Mouse (Mus musculus): ENCODE data around the gene Gm20721. TPM values are rescaled to one million over a fixed set of nuclear protein-coding genes. Genes with fewer than 3 reads are reported as not detected.

Gene Gm20721
- polyA plus RNA-seq, 1 experiment from 2014 or later: 8.6 TPM

DNA sequence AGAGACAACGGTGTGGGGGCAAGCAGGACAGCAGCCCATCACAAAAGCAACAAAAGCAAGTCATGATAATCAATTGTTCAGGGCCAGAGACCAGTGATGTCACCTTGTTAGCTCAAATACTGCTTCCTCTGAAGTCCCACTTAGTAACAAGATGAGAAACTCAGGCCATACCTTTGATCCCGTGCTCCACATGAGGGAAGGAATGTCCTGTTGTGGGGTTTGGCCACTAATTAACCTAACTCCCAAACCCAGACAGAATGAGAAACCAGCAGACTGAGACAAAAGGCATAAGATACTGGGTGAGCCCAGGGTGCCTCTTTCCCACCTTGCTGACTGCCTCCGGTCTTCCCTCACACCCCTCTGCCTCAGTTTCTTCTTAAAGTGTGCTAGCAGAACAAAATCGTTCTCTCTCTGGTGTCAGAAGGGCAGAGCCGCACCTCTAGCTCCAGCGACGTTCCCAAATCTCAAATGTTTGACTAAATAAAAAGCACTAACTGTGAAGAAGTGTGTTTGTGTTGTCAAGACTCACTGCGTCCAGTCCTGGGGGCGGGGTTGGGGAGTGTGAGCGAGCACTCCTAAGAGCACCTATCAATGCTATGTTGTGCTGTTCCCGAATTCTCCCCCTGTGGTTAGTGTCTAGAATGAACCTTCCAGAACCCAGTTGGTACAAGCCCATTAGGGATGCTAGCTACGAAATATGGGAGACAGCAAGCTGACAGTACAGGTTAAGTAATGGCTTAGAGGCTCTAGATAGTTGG, 57.7 kb downstream of the Gm20721 start:
- no peak overlapping the region for H3K27ac ChIP-seq (ENCODE audit: low read depth, low read length)
- no peak for ATAC-seq (replicated peaks; ENCODE audit: insufficient number of reproducible peaks, low FRiP score, low TSS enrichment)
- 54% methylated on average over 12 of the region's 12 CpGs for WGBS (ENCODE audit: insufficient replicate concordance)
- H3K27me3 ChIP-seq (ENCODE audit: control insufficient read depth, insufficient read depth, low read length): peaks cover 38% of the 10 kb centered on the region
- no peak overlapping the region for H3K9ac ChIP-seq (ENCODE audit: low read depth, low read length)
- no peaks in the 10 kb centered on the region; the same call in 1 of the 2 replicates for H3K9me3 ChIP-seq (replicated peaks; ENCODE audit: control insufficient read depth, low read length)
- no peak overlapping the region for H3K4me3 ChIP-seq (ENCODE audit: low read depth, low read length)
- no peak overlapping the region for H3K4me2 ChIP-seq
- H3K36me3 ChIP-seq (ENCODE audit: control insufficient read depth, insufficient read depth, low read length): peaks cover 34% of the 10 kb centered on the region
- peaks cover 16% of the 10 kb centered on the region for H3K4me1 ChIP-seq (ENCODE audit: control insufficient read depth, insufficient read depth, low read length)

DNA sequence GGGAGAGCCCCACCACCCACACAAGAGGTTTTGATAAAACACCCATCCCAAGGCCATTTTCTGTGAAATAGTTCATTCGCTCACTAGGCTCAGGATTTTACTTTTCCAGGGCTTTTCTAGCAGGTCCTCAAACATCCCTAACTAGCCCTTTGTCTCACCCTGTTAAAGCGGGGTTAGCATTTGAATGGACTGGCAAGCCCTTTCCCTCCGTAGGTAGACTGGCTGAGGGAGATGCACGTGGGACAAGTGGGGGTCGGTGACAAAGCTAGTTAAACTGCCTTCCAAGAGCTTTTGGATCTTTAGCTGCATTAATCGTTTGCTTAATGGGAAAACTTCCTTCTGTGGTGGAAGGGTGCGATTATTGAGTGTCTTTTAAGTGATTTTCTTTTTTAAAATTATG, 58.6 kb downstream of the Gm20721 start:
- no peak overlapping the region for H3K9ac ChIP-seq (ENCODE audit: low read depth, low read length)
- H3K4me2 ChIP-seq: no peak overlapping the region
- H3K27me3 ChIP-seq (ENCODE audit: control insufficient read depth, insufficient read depth, low read length): peaks cover 38% of the 10 kb centered on the region
- peaks cover 32% of the 10 kb centered on the region for H3K36me3 ChIP-seq (ENCODE audit: control insufficient read depth, insufficient read depth, low read length)
- H3K4me3 ChIP-seq (ENCODE audit: low read depth, low read length): no peak overlapping the region
- 41% methylated on average over 7 of the region's 7 CpGs for WGBS (ENCODE audit: insufficient replicate concordance)
- peaks cover 10% of the 10 kb centered on the region for H3K4me1 ChIP-seq (ENCODE audit: control insufficient read depth, insufficient read depth, low read length)
- H3K9me3 ChIP-seq (replicated peaks; ENCODE audit: control insufficient read depth, low read length): no peaks in the 10 kb centered on the region; the same call in 1 of the 2 replicates
- no peak for ATAC-seq (replicated peaks; ENCODE audit: insufficient number of reproducible peaks, low FRiP score, low TSS enrichment)
- H3K27ac ChIP-seq (ENCODE audit: low read depth, low read length): no peak overlapping the region

DNA sequence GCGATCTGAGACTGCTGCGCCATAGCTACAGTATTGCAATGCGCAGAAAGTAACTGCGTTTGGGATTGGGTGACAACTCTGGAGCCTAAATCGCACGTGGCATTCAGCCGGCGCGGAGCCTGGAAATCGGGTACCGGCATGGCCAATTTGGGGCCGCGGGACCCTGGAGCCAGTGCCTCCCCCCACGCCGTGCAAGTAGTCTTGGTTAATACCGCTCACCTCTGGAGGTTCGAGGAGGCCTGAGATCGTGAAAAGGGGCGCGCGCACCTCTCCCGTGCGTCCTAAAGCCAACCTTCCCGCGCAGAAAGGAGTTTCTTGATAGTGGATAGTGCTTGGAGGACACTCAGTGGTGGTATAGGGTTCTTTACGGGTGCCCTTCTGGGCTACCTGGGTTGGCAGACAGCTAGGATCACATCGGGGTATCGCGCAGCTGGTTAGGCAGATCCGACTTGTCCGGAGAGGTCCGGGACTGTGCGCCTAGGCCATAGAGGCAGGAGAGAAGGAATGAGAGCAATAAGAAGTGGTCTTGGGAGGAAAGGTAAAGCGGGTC, 60.5 kb downstream of the Gm20721 start:
- Histone ChIP-seq H3K4me2 (no peak overlapping the region), H3K9me3 (replicated peaks; ENCODE audit: control insufficient read depth, low read length) (no peaks in the 10 kb centered on the region; the same call in 1 of the 2 replicates), H3K27ac (ENCODE audit: low read depth, low read length) (no peak overlapping the region), H3K4me3 (ENCODE audit: low read depth, low read length) (no peak overlapping the region), H3K9ac (ENCODE audit: low read depth, low read length) (no peak overlapping the region), H3K27me3 (ENCODE audit: control insufficient read depth, insufficient read depth, low read length) (peaks cover 40% of the 10 kb centered on the region), H3K36me3 (ENCODE audit: control insufficient read depth, insufficient read depth, low read length) (peaks cover 31% of the 10 kb centered on the region), H3K4me1 (ENCODE audit: control insufficient read depth, insufficient read depth, low read length) (no peaks in the 10 kb centered on the region)
- WGBS (ENCODE audit: insufficient replicate concordance): 58% methylated on average over 34 of the region's 34 CpGs
- ATAC-seq (replicated peaks; ENCODE audit: insufficient number of reproducible peaks, low FRiP score, low TSS enrichment): no peak

DNA sequence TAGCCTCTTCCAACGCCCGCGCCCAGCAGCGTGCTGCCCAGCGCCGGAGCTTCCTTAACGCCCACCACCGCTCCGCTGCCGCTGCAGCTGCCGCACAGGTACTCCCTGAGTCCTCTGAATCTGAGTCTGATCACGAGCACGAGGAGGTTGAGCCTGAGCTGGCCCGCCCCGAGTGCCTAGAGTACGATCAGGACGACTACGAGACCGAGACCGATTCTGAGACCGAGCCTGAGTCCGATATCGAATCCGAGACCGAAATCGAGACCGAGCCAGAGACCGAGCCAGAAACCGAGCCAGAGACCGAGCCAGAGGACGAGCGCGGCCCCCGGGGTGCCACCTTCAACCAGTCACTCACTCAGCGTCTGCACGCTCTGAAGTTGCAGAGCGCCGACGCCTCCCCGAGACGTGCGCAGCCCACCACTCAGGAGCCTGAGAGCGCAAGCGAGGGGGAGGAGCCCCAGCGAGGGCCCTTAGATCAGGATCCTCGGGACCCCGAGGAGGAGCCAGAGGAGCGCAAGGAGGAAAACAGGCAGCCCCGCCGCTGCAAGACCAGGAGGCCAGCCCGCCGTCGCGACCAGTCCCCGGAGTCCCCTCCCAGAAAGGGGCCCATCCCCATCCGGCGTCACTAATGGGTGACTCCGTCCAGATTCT, 61.6 kb downstream of the Gm20721 start:
- Histone ChIP-seq H3K27ac (ENCODE audit: low read depth, low read length) (no peak overlapping the region), H3K27me3 (ENCODE audit: control insufficient read depth, insufficient read depth, low read length) (peaks cover 40% of the 10 kb centered on the region), H3K9ac (ENCODE audit: low read depth, low read length) (no peak overlapping the region), H3K4me1 (ENCODE audit: control insufficient read depth, insufficient read depth, low read length) (no peaks in the 10 kb centered on the region), H3K4me3 (ENCODE audit: low read depth, low read length) (peak overlapping the region; percentile 29), H3K9me3 (replicated peaks; ENCODE audit: control insufficient read depth, low read length) (no peaks in the 10 kb centered on the region; the same call in 1 of the 2 replicates), H3K4me2 (peak overlapping the region; percentile 59), H3K36me3 (ENCODE audit: control insufficient read depth, insufficient read depth, low read length) (peaks cover 34% of the 10 kb centered on the region)
- whole genome bisulfite sequencing (ENCODE audit: insufficient replicate concordance): 45% methylated on average over 58 of the region's 58 CpGs
- no peak for ATAC-seq (replicated peaks; ENCODE audit: insufficient number of reproducible peaks, low FRiP score, low TSS enrichment)

DNA sequence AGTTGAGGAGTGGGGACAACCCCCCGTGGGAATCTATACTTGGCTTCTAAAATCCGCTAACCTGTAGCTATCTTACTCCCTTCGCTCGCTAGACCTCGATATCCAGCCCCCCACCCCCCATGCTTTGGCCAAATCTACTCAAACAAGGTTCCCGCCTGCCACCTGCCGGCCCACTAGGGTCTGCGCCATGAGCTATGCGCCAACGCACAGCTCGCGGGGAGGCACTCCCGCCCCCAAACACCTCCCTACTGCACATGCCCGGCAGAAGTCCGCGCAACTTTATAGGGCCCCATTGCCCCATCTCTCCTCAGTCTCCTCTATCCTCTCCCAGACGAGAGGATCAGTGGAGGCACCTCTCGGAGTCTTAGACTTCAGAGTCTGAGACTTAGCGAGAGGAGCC, 62.5 kb downstream of the Gm20721 start, which contains the start of gene Gnas:
Gene Gnas (plus strand): TSS at position 310 of the 400 bp plus-strand sequence.
- no peak for ATAC-seq (replicated peaks; ENCODE audit: insufficient number of reproducible peaks, low FRiP score, low TSS enrichment)
- H3K27me3 ChIP-seq (ENCODE audit: control insufficient read depth, insufficient read depth, low read length): peaks cover 36% of the 10 kb centered on the region
- peaks cover 34% of the 10 kb centered on the region for H3K36me3 ChIP-seq (ENCODE audit: control insufficient read depth, insufficient read depth, low read length)
- WGBS (ENCODE audit: insufficient replicate concordance): 46% methylated on average over 19 of the region's 19 CpGs
- H3K27ac ChIP-seq (ENCODE audit: low read depth, low read length): no peak within 1 kb of the TSS
- peak within 1 kb of the TSS; percentile 29 for H3K4me3 ChIP-seq (ENCODE audit: low read depth, low read length)
- no peak within 1 kb of the TSS for H3K9ac ChIP-seq (ENCODE audit: low read depth, low read length)
- H3K4me2 ChIP-seq: peak within 1 kb of the TSS; percentile 59
- H3K4me1 ChIP-seq (ENCODE audit: control insufficient read depth, insufficient read depth, low read length): no peaks in the 10 kb centered on the region
- no peaks in the 10 kb centered on the region; the same call in 1 of the 2 replicates for H3K9me3 ChIP-seq (replicated peaks; ENCODE audit: control insufficient read depth, low read length)

DNA sequence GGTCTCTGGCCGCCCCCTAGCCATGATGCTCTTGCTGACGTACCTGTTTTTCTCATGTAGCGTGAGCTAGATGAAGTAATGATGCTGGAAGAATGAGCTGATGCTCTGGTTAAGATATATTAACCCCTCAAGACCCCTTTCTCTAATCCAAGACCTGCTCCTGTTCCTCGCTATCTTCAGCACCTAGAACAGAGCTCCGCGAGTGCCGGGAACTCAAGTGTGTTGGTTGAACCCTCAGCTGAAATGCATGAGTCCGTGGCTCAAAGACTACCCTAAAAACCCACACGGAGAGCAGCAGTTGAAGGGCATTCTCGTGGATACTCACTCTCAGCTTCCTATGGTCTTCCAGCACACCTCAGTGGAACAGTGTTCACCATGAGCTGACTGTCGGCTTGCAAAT, 63.2 kb downstream of the Gm20721 start:
- ATAC-seq (replicated peaks; ENCODE audit: insufficient number of reproducible peaks, low FRiP score, low TSS enrichment): no peak
- Histone ChIP-seq H3K36me3 (ENCODE audit: control insufficient read depth, insufficient read depth, low read length) (peaks cover 34% of the 10 kb centered on the region), H3K4me1 (ENCODE audit: control insufficient read depth, insufficient read depth, low read length) (no peaks in the 10 kb centered on the region), H3K27ac (ENCODE audit: low read depth, low read length) (no peak overlapping the region), H3K4me2 (peak overlapping the region; percentile 59), H3K4me3 (ENCODE audit: low read depth, low read length) (no peak overlapping the region), H3K27me3 (ENCODE audit: control insufficient read depth, insufficient read depth, low read length) (peaks cover 34% of the 10 kb centered on the region), H3K9me3 (replicated peaks; ENCODE audit: control insufficient read depth, low read length) (no peaks in the 10 kb centered on the region; the same call in 1 of the 2 replicates), H3K9ac (ENCODE audit: low read depth, low read length) (no peak overlapping the region)
- 48% methylated on average over 11 of the region's 11 CpGs for WGBS (ENCODE audit: insufficient replicate concordance)

Other genes starting within 250 kb of the Gm20721 start
- gene Npepl1, start 236.4 kb downstream of the Gm20721 start, polyA plus RNA-seq (2014; fragmentation: Nextera tagmentation; extraction: Ambion mirVana): 38.2 and 38.7 TPM in 2 replicates
- gene Gnas, start 62.4 kb downstream of the Gm20721 start, polyA plus RNA-seq (2014; fragmentation: Nextera tagmentation; extraction: Ambion mirVana): 1,095 and 1,127 TPM in 2 replicates
- gene Nelfcd, start 69.1 kb upstream of the Gm20721 start, polyA plus RNA-seq (2014; fragmentation: Nextera tagmentation; extraction: Ambion mirVana): 99.5 and 101 TPM in 2 replicates
- 110 and 117 TPM in 2 replicates for gene Ctsz, start 92.3 kb upstream of the Gm20721 start, polyA plus RNA-seq (2014; fragmentation: Nextera tagmentation; extraction: Ambion mirVana)
- 11.0 and 14.6 TPM in 2 replicates for gene Tubb1, start 104.0 kb upstream of the Gm20721 start, polyA plus RNA-seq (2014; fragmentation: Nextera tagmentation; extraction: Ambion mirVana)
- 953 and 1,053 TPM in 2 replicates for gene Atp5e, start 117.4 kb upstream of the Gm20721 start, polyA plus RNA-seq (2014; fragmentation: Nextera tagmentation; extraction: Ambion mirVana)
- 140 and 165 TPM in 2 replicates for gene Prelid3b, start 126.4 kb upstream of the Gm20721 start, polyA plus RNA-seq (2014; fragmentation: Nextera tagmentation; extraction: Ambion mirVana)

All from heart, embryonic 11.5 days (tissue).